Mouse (Mus musculus) heart, adult 2 months (tissue): ENCODE measurements around the gene Tmem82. TPM values are rescaled to one million over a fixed set of nuclear protein-coding genes. Genes with fewer than 3 reads are reported as not detected.

ENCODE experiments used
- DNase-seq, 2 experiments: peaks; one replicate each; pipeline ENCODE4 v3.0.0; 2021
- H3K27ac ChIP-seq: fragments of 200-600 bp; 2 replicates; pipeline ENCODE4 v1.8.1; 2022
- H3K27me3 ChIP-seq: fragments of 200-500 bp; 2 replicates; pipeline ENCODE4 v1.6.1; 2012; ENCODE audit warnings: mild to moderate bottlenecking, low read length, inconsistent platforms, mixed read lengths; ENCODE audit not compliant: control insufficient read depth, insufficient read depth
- H3K36me3 ChIP-seq: fragments of 200-500 bp; 2 replicates; pipeline ENCODE4 v1.6.1; 2012; ENCODE audit warnings: low read length, inconsistent platforms; ENCODE audit not compliant: control insufficient read depth, insufficient read depth
- H3K4me1 ChIP-seq: fragments of 200-500 bp; 2 replicates; pipeline ENCODE4 v1.6.1; 2011; ENCODE audit warnings: low read length; ENCODE audit not compliant: control insufficient read depth, insufficient read depth
- H3K4me3 ChIP-seq: fragments of 200-600 bp; 2 replicates; pipeline ENCODE4 v1.8.1; 2022
- H3K79me2 ChIP-seq: fragments of 200-500 bp; replicated peaks from 2 replicates; pipeline ENCODE4 v1.6.1; 2012; ENCODE audit warnings: mild to moderate bottlenecking, inconsistent platforms, low read length, moderate library complexity, mixed read lengths; ENCODE audit not compliant: control insufficient read depth, insufficient read depth
- H3K9ac ChIP-seq: fragments of 200-500 bp; 2 replicates; pipeline ENCODE4 v1.6.1; 2012; ENCODE audit warnings: low read depth, mild to moderate bottlenecking, control low read depth, inconsistent platforms, low read length, mixed read lengths
- CTCF ChIP-seq: fragments of 200-600 bp; IDR thresholded peaks from 2 replicates; pipeline ENCODE4 v1.8.1; 2022; ENCODE audit warnings: antibody characterized with exemption, mild to moderate bottlenecking, moderate library complexity
- EP300 ChIP-seq: fragments of 200-500 bp; IDR thresholded peaks from 2 replicates; pipeline ENCODE4 v1.6.1; 2011; ENCODE audit warnings: low read depth, low read length, control low read depth; ENCODE audit not compliant: insufficient read depth
- POLR2A ChIP-seq: fragments of 200-500 bp; IDR thresholded peaks from 2 replicates; pipeline ENCODE4 v1.6.1; 2011; ENCODE audit warnings: mild to moderate bottlenecking, low read depth, low read length, control low read depth; ENCODE audit not compliant: insufficient read depth
- WGBS: fragments of 180-500 bp; shearing (Covaris S2); methylation state at CpG from one replicate; pipeline ENCODE4 v1.1.7; 2018; 5-methylcytosine and 5-hydroxymethylcytosine counted together
- intact Hi-C: fragments of 180-260 bp; cut with DNase I; formaldehyde crosslinking; loops from one replicate; pipeline ENCODE4 v1.15.1; 2025
- polyA plus RNA-seq: library from polyadenylated mRNA; depleted of rRNA; stranded (reverse); fragments of >200 nt; gene quantifications from 2 replicates; pipeline ENCODE4 v1.2.3, GENCODE M21; 2012
- total RNA-seq, 2 experiments: library from RNA; stranded (reverse); gene quantifications; 2 replicates each; pipeline ENCODE4 v1.2.3; 2021

Tmem82 gene
- total and polyA plus RNA-seq, 3 experiments = 16.5 to 36.6 (median 20.2) TPM

DNA sequence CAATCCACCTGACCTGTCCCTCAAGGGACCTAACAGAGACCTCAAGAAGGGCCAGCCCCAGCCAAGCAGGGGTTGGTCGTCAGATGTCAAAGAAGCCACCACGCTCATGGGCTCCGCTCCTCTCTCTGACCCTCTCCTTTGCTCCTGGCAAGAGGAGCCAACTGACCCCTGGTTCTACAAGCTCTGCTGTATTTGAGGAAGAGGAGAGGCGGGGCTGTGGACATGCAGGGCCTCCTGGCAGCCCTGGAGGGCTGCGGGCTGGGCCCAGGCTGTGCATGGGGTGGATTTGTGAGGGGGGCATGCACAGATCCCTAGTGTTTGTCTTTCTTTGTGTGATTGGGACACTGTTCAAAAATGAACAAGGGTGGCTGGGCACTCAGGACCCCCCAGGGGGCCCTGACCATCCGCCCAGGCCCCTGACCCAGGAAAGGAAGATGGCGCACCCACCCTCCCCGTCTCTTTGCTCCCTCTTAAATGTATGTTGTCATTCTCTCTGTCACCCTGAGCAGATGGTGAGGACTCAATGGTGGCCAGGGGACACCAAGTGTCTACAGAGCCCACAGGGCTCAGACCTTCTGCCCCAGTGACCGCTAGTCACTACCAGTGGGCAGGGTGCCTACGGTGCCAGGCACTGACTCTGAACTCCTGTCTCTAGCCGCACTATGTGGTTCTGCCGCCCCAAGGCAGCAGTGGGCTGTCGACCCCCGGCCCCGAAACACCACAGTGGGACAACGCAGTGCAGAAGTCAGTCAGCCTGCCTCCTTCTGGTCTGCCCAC is 7.5 kb upstream of the Tmem82 start:
- WGBS = 89% methylated on average over 16 of the region's 16 CpGs
- Histone ChIP-seq H3K27ac (peak overlapping the region; percentile 1; the same call in 1 of the 2 replicates), H3K9ac (no peak overlapping the region), H3K27me3 (no peaks in the 10 kb centered on the region), H3K36me3 (no peaks in the 10 kb centered on the region), H3K4me1 (0 out of 2 replicates have a peak, but pooled peaks cover 2% of the 10 kb centered on the region), H3K4me3 (no peak overlapping the region), H3K79me2 (no peaks in the 10 kb centered on the region)
- TF ChIP-seq CTCF (no peak), POLR2A (no peak), EP300 (no peak)
- intact Hi-C loops = loop anchor here (2.0 kb wide), 1 partner anchor 15 kb away; no protein-coding TSS in a partner anchor
- DNase-seq = no peak

DNA sequence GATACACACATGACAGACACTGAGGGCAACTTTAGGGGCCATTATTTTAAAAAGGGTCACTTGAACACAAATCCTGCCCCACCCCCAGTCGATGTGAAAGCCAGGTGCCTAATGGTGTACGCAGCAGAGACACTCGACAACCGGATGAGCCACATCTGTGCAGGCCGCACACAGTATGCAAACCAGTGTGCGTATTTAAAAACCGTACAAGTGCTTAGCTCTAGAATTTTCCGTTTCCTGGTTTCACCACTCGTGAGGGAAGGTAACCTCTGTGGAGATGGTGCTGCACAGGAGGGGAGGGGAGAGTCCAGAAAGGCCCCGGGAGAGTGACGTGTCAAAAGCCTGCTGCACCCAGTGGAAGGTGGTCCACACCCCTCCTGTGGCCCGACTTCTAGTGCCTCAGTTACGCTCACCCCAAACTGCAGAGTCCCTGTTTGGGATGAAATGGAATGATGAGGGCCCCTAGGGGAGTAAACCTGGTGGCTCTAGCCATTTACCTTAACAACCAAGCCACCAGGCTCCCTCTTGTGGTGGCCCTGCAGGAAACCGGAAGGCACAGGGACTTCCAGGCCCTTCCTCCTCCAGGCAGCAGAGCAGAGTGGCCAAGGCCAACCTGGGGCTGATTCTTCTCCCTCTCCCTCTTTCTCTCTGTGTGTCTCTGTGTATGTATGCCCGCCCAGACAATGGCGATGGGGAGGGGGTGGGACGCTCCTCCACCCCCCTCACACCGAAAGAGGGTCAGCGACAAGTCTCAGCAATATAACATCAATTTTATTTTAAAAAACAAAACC is 6.7 kb upstream of the Tmem82 start:
- Histone ChIP-seq H3K27ac (peak overlapping the region; percentile 93; the same call in 1 of the 2 replicates), H3K4me3 (no peak overlapping the region), H3K9ac (no peak overlapping the region), H3K4me1 (0 out of 2 replicates have a peak, but pooled peaks cover 2% of the 10 kb centered on the region), H3K27me3 (no peaks in the 10 kb centered on the region), H3K79me2 (no peaks in the 10 kb centered on the region), H3K36me3 (no peaks in the 10 kb centered on the region)
- intact Hi-C loops = loop anchor here (2.0 kb wide), 1 partner anchor 16 kb away; no protein-coding TSS in a partner anchor
- TF ChIP-seq POLR2A = 0 out of 2 replicates have a peak, but pooled peaks have one; percentile 8
- peak; percentile 73 for TF ChIP-seq CTCF
- TF ChIP-seq EP300 = 0 out of 2 replicates have a peak, but pooled peaks have one; percentile 59
- WGBS = 73% methylated on average over 19 of the region's 19 CpGs
- DNase-seq = peak; percentile 48 to 58

DNA sequence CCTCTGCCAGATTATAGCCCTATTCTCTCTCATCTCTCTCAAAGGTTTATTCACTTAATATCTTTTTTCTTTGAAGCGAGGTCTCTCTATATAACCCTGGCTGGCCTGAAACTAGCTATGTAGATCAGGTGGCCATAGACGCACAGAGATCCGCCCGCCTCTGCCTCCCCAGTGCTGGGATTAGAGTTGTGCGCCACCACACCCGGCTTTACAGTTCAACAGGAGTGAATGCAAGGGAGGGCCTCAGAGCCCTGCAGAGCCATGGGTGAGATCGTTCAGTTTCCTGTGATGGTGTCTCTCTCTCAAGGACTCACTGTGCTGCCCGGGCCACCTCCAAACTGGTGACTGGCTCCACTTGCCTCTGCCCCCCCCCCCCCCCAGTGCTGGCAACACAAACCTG is 5.7 kb upstream of the Tmem82 start:
- H3K9ac ChIP-seq = no peak overlapping the region
- intact Hi-C loops = loop anchor here (2.0 kb wide), 1 partner anchor 17 kb away; no protein-coding TSS in a partner anchor
- WGBS = 48% methylated on average over 8 of the region's 8 CpGs
- no peaks in the 10 kb centered on the region for H3K27me3 ChIP-seq
- 0 out of 2 replicates have a peak, but pooled peaks cover 2% of the 10 kb centered on the region for H3K4me1 ChIP-seq
- DNase-seq = peak in 1 of 2 experiments; percentile 24
- no peak for TF ChIP-seq CTCF
- TF ChIP-seq POLR2A = no peak
- TF ChIP-seq EP300 = no peak
- no peaks in the 10 kb centered on the region for H3K79me2 ChIP-seq
- H3K4me3 ChIP-seq = no peak overlapping the region
- no peaks in the 10 kb centered on the region for H3K36me3 ChIP-seq
- H3K27ac ChIP-seq = peak overlapping the region; percentile 93

DNA sequence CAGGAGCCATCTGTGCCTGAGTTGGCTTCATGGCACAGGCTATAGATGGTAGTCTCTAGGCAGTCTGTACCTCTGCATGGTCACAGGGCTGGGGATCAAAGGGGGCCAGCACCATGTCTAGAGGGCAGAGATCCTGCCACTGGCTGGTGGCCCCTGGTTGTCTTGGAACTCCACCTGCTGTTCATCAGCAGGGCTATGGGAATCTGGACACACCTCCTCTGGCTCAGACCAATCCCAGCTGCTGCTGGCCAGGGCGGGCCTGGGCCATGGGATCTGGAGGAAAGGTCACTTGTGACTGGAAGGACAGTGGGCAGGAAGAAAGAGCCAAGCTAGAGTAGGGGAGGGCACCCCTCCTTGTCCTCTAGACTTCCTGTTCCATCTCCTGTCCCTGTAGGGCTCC is 5.2 kb upstream of the Tmem82 start, which contains the start of gene Slc25a34:
Slc25a34 (minus strand) TSS at position 156 of the 400 bp plus-strand sequence.
- H3K27me3 ChIP-seq = no peaks in the 10 kb centered on the region
- peak within 1 kb of the TSS; percentile 93 for H3K27ac ChIP-seq
- 0% methylated on average over 1 of the region's 1 CpGs for WGBS
- DNase-seq = peak; percentile 73 to 88
- H3K36me3 ChIP-seq = no peaks in the 10 kb centered on the region
- peaks cover 3% of the 10 kb centered on the region for H3K4me1 ChIP-seq
- TF ChIP-seq POLR2A (peak; percentile 94), EP300 (peak; percentile 96), CTCF (peak; percentile 14; the same call in 1 of the 2 replicates)
- peak within 1 kb of the TSS; percentile 55 for H3K4me3 ChIP-seq
- H3K9ac ChIP-seq = peak within 1 kb of the TSS; percentile 65
- intact Hi-C loops = loop anchor here (2.0 kb wide), 1 partner anchor 17 kb away; no protein-coding TSS in a partner anchor
- H3K79me2 ChIP-seq = no peaks in the 10 kb centered on the region

DNA sequence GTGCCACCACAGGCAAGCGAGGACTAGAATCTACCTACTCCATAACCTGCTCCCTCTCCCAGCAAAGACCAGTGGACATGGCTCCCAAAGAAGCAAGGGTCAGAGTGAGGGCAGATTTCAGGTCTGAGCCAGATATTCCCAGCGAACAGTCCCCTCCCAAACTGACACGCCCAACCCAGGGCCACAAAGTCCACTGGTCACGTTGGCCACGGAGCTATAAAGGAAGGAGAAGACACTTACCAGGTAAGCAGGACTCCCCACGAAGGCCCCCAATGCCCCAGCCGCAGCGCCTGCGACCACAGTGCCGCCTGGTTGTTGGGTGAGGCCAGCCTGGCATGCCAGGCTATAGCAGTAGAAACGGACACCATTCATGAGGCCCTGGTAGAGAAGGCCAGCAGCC is 4.6 kb upstream of the Tmem82 start:
- Histone ChIP-seq H3K27me3 (no peaks in the 10 kb centered on the region), H3K27ac (peak overlapping the region; percentile 93), H3K79me2 (no peaks in the 10 kb centered on the region), H3K9ac (peak overlapping the region; percentile 65), H3K4me1 (peaks cover 3% of the 10 kb centered on the region), H3K36me3 (no peaks in the 10 kb centered on the region), H3K4me3 (peak overlapping the region; percentile 55)
- WGBS = 68% methylated on average over 11 of the region's 11 CpGs
- TF ChIP-seq CTCF (no peak), POLR2A (no peak), EP300 (no peak)
- DNase-seq = no peak
- intact Hi-C loops = no loop called here

DNA sequence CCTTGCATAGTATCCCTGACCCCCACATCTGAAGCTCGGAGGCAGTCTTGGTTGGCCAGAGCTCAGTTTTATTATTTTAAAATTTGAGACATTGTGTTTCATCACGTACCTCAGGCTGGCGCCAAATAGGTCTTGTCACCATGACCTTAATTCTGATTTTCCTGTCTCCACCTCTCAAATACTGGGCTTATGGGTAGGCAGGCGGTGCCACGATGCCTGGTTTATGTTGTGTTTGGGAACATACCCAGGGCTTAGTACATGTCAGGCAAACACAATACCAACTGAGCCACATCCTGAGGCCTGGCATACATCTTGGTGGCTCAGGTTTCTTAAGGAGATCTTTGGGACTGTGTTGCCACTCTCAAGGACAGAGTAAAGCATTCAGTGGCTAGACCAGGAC is 4.1 kb upstream of the Tmem82 start:
- TF ChIP-seq CTCF = no peak
- no peak for TF ChIP-seq POLR2A
- no peak for TF ChIP-seq EP300
- Histone ChIP-seq H3K27me3 (no peaks in the 10 kb centered on the region), H3K9ac (peak overlapping the region; percentile 65), H3K4me3 (peak overlapping the region; percentile 55), H3K79me2 (no peaks in the 10 kb centered on the region), H3K36me3 (no peaks in the 10 kb centered on the region), H3K27ac (peak overlapping the region; percentile 93), H3K4me1 (peaks cover 3% of the 10 kb centered on the region)
- DNase-seq = peak in 1 of 2 experiments; percentile 16
- whole genome bisulfite sequencing = 45% methylated on average over 5 of the region's 5 CpGs
- intact Hi-C loops = no loop called here
